Mouse (Mus musculus): Measurements from ENCODE around the gene Mob3b. TPM values are rescaled to one million over a fixed set of nuclear protein-coding genes. Genes with fewer than 3 reads are reported as not detected.

Gene Mob3b
- polyA plus RNA-seq (2017; shearing (Covaris generic)), result 8.4 TPM

GRCm38 (mm10) chr4:35156751-35157611 is at the start of gene Mob3b:
Gene Mob3b, minus strand, starts transcription at chr4:35157484.

DNA sequence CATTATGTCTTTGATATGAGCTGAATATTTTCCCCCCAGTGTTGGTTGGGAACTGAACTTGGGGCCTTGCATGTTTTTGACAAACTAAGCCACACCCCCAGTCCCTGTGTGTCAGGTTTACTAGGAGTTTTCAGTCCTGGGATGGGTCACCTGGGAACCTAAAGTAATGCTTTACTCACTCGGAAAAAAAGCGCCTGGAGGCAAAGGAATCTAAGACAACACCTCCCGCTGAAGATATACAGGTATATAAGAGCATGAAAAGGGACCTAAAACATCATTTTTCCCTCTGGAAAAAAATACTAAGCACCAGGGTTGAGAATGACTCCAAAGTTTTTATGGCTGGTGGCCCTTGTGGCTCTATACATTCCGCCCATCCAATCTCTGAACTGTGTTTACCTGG is 5.5 kb downstream of the Mob3b start, which contains the start of gene Ifnk:
Ifnk (plus strand) TSS at position 301 of the 400 bp plus-strand sequence.

Other genes starting within 250 kb of the Mob3b start
- gene Ifnk, start 5.4 kb downstream of the Mob3b start, polyA plus RNA-seq (2017; shearing (Covaris generic)), result not detected
- gene C9orf72, start 68.7 kb upstream of the Mob3b start, polyA plus RNA-seq (2017; shearing (Covaris generic)), result 12.1 TPM

Data from CD4-positive, CD25-positive, alpha-beta regulatory T cell, adult 9 weeks (primary cell).